Mouse (Mus musculus) spleen, adult 2 months (tissue): ENCODE results near the gene Snapc4. TPM values are rescaled to one million over a fixed set of nuclear protein-coding genes. Genes with fewer than 3 reads are reported as not detected.

Experiments
- DNase-seq, 2 experiments: peaks; one replicate each; pipeline versions ENCODE4 v3.0.0 to v3.0.0-alpha.2; 2012 to 2021; ENCODE audit warnings: low spot score in 2 of 2, low read depth in 1 of 2
- H3K27ac ChIP-seq: fragments of 200-500 bp; 2 replicates; pipeline ENCODE4 v1.5.1; 2012; ENCODE audit warnings: low read length, inconsistent platforms; ENCODE audit not compliant: insufficient read depth
- H3K27me3 ChIP-seq: fragments of 200-500 bp; 2 replicates; pipeline ENCODE4 v1.6.1; 2012; ENCODE audit warnings: mild to moderate bottlenecking, moderate library complexity, low read length, inconsistent platforms; ENCODE audit not compliant: control insufficient read depth, insufficient read depth
- H3K36me3 ChIP-seq: fragments of 200-500 bp; 2 replicates; pipeline ENCODE4 v1.6.1; 2012; ENCODE audit warnings: mild to moderate bottlenecking, low read length, inconsistent platforms; ENCODE audit not compliant: control insufficient read depth, insufficient read depth
- H3K4me1 ChIP-seq: fragments of 200-500 bp; 2 replicates; pipeline ENCODE4 v1.6.1; 2011; ENCODE audit warnings: inconsistent platforms; ENCODE audit not compliant: control insufficient read depth, insufficient read depth, insufficient read length
- H3K4me3 ChIP-seq: fragments of 200-500 bp; 2 replicates; pipeline ENCODE4 v1.5.1; 2011; ENCODE audit warnings: mild to moderate bottlenecking, inconsistent platforms; ENCODE audit not compliant: insufficient read depth, insufficient read length; ENCODE audit errors: extremely low read depth
- CTCF ChIP-seq: fragments of 200-500 bp; IDR thresholded peaks from 2 replicates; pipeline ENCODE4 v1.5.1; 2011; ENCODE audit warnings: mild to moderate bottlenecking, inconsistent platforms; ENCODE audit not compliant: insufficient read depth, insufficient read length, insufficient replicate concordance; ENCODE audit errors: extremely low read depth
- POLR2A ChIP-seq: fragments of 200-500 bp; IDR thresholded peaks from 2 replicates; pipeline ENCODE4 v1.6.1; 2011; ENCODE audit warnings: low read depth, low read length, inconsistent platforms
- WGBS: fragments of 180-500 bp; shearing (Covaris S2); methylation state at CpG from one replicate; pipeline ENCODE4 v1.1.7; 2018; 5-methylcytosine and 5-hydroxymethylcytosine counted together
- polyA plus RNA-seq: library from polyadenylated mRNA; depleted of rRNA; stranded (reverse); fragments of >200 nt; gene quantifications from 2 replicates; pipeline ENCODE4 v1.2.3, GENCODE M21; 2012

Gene Snapc4
- polyA plus RNA-seq, 1 experiment, result 41.1 TPM

GRCm38 (mm10) chr2:26319519-26320244 is 60.8 kb downstream of the Snapc4 start:
- Histone ChIP-seq H3K4me3 (no peak overlapping the region), H3K27me3 (no peaks in the 10 kb centered on the region), H3K36me3 (peaks cover 3% of the 10 kb centered on the region), H3K4me1 (peaks cover 4% of the 10 kb centered on the region), H3K27ac (no peak overlapping the region)
- DNase-seq, result no peak
- WGBS, result 90% methylated on average over 13 of the region's 13 CpGs
- TF ChIP-seq POLR2A (no peak), CTCF (no peak)

GRCm38 (mm10) chr2:26319109-26319508 is 61.3 kb downstream of the Snapc4 start:
- Histone ChIP-seq H3K36me3 (peaks cover 3% of the 10 kb centered on the region), H3K4me1 (peaks cover 4% of the 10 kb centered on the region)
- 91% methylated on average over 9 of the region's 9 CpGs for WGBS

DNA sequence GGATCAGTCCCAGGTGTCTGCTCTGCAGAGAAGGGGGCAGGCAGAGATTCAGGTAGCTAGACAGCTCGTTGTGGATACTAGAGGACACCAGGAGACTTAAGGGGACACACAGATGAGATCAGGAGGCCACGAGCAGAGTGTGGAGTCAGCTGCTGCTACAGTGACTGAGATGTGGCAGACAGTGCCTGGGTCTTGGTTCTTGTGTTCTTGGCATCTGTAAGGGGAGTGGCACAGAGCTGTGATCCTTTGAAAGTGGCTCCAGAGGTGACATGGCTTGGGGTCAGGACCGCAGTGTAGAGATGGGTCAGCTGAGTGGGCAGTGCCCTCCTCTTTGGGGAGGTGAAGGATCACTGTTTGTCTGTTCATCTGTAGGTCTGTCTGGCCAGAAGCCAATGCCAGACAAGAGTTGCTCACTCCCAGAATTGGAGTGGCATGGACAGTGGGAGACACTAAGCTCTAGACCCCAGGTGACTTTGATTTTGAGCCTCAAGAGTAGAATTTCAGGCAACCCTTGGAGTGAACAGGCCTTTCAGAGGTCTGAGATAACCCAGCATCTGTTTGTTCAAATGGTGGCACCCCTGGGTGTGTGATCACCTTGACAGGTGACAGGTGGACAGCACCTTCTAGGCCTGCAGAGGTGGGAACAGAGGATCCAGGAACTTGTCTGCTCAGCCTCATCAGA is 62.3 kb downstream of the Snapc4 start:
- Histone ChIP-seq H3K27me3 (no peaks in the 10 kb centered on the region), H3K4me1 (peaks cover 4% of the 10 kb centered on the region), H3K36me3 (no peaks in the 10 kb centered on the region), H3K4me3 (no peak overlapping the region), H3K27ac (no peak overlapping the region)
- WGBS, result 88% methylated on average over 3 of the region's 3 CpGs
- TF ChIP-seq CTCF, result no peak
- TF ChIP-seq POLR2A, result no peak
- DNase-seq, result no peak

More at GRCm38 (mm10) chr2:26319109-26319508, 61.3 kb downstream of the Snapc4 start:
- H3K27me3 ChIP-seq, result no peaks in the 10 kb centered on the region
- DNase-seq, result no peak
- H3K4me3 ChIP-seq, result no peak overlapping the region
- no peak overlapping the region for H3K27ac ChIP-seq
- TF ChIP-seq POLR2A (no peak), CTCF (no peak)

DNA sequence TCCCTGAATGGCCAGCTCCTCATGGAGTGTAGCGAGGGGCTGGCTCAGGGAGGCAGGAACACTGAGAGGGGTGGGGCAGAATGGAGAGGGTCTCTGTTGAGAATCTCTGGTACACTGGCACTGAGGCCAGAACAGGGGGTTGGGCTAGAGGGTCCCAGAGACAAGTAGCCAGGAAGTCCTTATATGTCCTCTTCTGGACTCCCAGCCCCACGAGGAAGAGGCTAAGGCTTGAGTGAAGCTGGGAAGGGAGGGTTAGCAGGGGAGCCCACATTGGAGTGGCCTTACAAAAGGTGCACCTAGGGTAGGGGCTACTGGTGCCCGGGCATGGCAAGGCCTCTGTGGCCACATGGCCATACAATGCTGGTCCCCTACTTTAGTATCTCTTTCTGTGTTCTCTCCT is 63.1 kb downstream of the Snapc4 start:
- H3K27ac ChIP-seq, result no peak overlapping the region
- no peaks in the 10 kb centered on the region for H3K27me3 ChIP-seq
- no peaks in the 10 kb centered on the region for H3K36me3 ChIP-seq
- WGBS, result 80% methylated on average over 3 of the region's 3 CpGs
- no peak for DNase-seq
- H3K4me3 ChIP-seq, result no peak overlapping the region
- TF ChIP-seq CTCF (no peak), POLR2A (no peak)
- H3K4me1 ChIP-seq, result peaks cover 4% of the 10 kb centered on the region

DNA sequence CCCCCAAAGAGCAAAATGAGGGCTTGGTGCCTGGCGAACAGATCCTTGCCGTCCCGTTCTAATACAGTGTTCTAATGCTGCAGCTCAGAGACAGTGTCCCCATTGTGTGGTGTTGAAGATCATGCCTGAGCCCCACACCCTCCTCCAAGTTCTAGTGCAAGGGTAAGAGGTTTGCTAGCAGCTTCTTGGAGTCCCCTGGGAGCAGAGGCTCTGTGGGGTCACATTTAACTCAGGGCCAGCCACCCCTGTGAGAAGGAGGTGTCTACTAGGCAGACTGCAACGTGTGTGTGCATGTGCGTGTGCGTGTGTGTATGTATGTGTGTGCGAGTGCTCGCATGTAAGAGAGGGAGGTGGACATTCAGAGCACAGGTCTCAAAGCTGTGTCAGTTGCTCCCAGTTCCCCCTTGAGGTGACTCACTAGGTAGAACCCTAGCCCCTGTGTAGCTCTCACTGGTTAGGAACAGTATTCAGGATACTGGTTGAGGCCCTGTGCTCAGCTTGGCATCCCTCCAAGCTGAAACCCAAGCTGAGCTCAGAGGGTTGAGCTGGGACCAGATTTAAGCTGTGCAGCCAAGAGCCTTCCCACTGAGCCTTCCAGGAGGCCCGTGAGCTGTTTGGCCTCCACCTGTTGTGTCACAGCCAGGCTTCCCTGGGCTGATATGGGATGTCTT is 63.7 kb downstream of the Snapc4 start:
- WGBS, result 59% methylated on average over 9 of the region's 9 CpGs

GRCm38 (mm10) chr2:26315925-26316311 is 64.5 kb downstream of the Snapc4 start:
- 11% methylated on average over 11 of the region's 11 CpGs for WGBS
- no peak for DNase-seq
- TF ChIP-seq CTCF, result no peak
- peaks cover 10% of the 10 kb centered on the region for H3K4me1 ChIP-seq
- no peaks in the 10 kb centered on the region for H3K36me3 ChIP-seq
- peak overlapping the region; percentile 32; the same call in 1 of the 2 replicates for H3K27ac ChIP-seq
- H3K4me3 ChIP-seq, result peak overlapping the region; percentile 83
- H3K27me3 ChIP-seq, result no peaks in the 10 kb centered on the region

More for the DNA sequence above, 63.7 kb downstream of the Snapc4 start:
- H3K4me1 ChIP-seq, result peaks cover 8% of the 10 kb centered on the region
- no peaks in the 10 kb centered on the region for H3K27me3 ChIP-seq
- DNase-seq, result no peak
- no peak overlapping the region; the same call in 1 of the 2 replicates for H3K27ac ChIP-seq
- no peak overlapping the region for H3K4me3 ChIP-seq
- no peak for TF ChIP-seq POLR2A
- no peak for TF ChIP-seq CTCF
- H3K36me3 ChIP-seq, result no peaks in the 10 kb centered on the region
